Mouse (Mus musculus): ENCODE data around the gene Cep41.

- TF ChIP-seq CTCF (IDR thresholded peaks at IDR 0.05; ENCODE audit: insufficient read depth, low read length) (no peak), POLR2A (IDR thresholded peaks at IDR 0.05; ENCODE audit: borderline replicate concordance, extremely low read depth, low read depth, low read length) (no peak)
These were observed 82.3 kb downstream of the Cep41 start for GRCm38 (mm10) chr6:30611212-30611611.

Measured in lung, adult 2 months (tissue).